Mouse (Mus musculus): ENCODE measurements at regions not wholly inside any gene's neighbourhood (a gene's known extent, or its start where the extent isn't known, plus 50 kb on each side); places are given as distances from the start of the nearest gene placed in this dataset.

DNA sequence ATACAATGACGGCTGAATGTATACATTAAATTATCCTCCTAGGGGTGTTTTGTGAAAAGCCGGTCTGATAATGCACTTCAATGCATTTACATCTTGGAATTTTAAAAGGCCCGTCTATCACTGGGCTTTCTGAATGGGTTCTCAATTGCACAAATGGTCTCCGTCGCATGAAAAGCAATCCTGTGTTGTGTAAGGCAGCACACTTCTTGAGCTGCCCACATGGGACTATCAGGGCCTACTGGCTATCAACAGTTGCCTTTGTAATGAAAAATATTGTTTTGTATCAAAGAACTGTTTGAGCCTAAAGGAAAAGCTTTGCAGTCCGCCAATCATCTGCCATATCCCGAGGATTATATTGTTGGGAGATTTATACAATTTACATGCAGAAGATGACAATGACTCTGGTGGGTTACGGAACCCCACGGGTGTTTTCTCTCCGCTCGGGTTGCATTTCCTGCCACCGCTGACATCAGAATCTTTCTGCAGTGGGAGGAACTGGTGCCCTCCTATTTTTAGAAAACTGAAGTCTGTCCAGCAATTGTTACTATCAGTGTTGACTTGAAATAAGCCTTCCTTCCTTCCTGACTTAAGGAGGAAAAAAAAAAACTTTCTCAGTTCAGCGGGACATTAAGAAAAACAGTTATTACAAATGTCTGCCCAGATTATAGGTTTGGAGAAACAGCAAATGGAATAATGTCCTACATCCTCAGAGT lies 118.7 kb downstream of the Tmem26 start:
- DNase-seq (ENCODE audit: low read depth, low spot score): no peak

GRCm38 (mm10) chr10:68844066-68844465 lies 120.6 kb downstream of the Tmem26 start:
- no peak for DNase-seq (ENCODE audit: low read depth, low spot score)

DNA sequence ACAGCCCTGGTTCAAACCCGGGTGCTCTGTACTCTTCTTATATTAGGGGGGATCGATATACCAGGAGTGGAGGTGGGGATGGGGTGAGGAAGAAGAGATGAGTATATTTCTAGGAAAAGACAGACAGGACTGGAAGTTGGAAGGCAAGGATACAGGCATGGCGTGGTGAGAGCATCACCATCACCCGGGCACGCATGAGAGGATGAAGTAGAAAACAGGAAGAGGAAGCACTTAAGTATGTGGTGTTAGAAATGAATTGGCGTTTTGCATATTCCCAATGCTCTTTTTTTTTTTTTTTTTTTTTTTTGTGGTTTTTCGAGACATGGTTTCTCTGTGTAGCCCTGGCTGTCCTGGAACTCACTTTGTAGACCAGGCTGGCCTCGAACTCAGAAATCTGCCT lies 121.2 kb downstream of the Tmem26 start:
- no peak for DNase-seq (ENCODE audit: low read depth, low spot score)

- no peak for DNase-seq (ENCODE audit: low read depth, low spot score)
These were observed 127.7 kb downstream of the Tmem26 start for GRCm38 (mm10) chr10:68851153-68851552.

DNA sequence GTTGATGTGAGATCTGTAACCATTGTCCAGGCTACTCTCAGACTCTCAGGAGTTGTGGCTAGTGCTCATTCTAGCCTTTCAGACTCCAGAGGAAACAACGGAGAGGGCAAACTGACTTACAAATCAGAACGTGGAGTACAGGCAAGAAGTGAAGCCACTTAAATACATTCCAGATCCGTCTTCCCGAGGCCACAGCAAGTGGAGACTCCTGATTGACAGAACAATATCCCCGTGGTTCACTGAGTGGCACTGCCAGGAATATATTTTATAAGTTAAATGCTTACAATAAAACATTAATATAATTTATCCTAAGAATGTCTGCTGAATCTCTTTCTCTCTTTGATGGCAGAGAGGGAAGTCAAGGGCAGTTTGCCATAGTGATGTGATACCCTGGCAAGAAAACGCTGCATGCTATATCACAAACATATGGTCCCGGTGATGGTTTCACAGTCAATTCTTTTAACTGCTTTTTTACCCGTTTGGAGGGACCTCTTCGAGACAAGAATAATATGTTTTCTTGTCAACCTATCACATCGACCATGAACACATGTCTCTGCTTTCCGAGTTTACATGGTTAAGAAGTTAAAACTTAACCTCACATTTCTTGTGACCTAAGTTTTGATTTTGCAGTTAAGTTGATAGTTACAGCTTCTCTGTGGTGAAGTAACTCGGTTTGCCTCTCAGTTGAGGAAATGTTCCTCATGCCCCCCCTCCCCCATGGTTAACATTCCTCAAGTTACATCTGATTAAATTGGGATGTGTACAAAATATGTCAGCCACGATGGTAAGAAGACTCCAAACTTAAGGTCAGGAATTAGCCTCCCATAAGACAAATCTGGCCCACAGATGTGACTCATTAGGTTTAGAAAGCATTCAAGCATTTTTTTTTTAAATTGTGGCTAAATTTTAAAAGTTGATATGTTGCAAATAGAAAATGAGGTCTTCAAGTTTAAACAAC lies 132.8 kb downstream of the Tmem26 start:
- DNase-seq (ENCODE audit: low read depth, low spot score): no peak

DNA sequence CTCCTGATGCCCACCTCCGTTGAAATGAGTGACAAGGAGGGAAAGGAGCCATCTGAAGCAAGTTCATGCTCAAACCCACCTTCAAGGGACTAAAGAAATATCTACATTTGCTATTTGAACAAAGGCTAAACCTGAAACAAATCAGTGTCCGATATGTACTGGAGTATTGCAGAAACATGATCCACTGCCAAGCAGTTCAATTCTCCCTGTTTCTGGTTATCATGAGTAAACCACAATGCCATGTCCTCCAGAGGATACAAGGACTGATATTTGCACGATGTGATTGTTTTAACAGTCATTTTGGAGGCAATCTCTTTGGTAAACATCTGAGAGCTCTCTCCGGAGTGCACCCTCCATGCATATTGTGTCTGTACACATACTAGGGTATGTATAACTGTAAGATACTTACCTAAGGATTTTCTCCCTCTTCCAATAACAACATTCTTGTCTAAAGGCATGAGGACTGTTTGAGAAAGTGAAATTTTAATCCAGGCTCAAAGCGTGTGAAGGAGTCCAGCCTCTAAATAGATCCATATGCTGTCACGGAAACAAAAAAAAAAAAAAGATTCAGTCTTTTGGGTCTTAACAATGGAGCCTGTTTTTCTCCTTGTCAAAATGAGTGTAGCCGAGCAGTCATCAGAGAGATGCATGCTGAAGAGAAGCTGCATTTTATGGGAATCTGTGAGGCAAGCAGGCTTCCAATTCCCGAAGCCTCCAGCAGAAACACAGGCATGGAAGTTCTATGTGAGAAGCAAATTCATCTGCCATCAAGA lies 141.3 kb downstream of the Tmem26 start:
- peak; percentile 13 for DNase-seq (ENCODE audit: low read depth, low spot score)

DNA sequence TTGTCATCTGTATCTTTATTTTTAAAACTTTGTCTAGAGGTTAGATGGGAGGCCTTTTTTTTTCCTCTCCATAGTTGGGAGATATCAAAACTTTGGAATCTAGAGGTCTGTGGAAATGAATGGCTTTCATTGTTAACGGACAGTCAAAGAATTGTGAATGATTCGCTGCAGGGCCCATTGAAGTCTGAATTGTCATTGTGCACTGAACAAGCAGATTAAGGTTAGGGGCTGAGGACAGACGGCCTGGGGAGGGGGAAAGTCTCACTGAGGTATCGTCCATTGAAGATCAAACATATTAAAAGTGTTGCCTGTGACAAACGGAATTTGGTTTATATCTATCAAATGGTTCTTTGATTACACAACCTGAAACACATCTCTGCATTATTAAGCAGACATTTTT lies 142.3 kb downstream of the Tmem26 start:
- no peak for DNase-seq (ENCODE audit: low read depth, low spot score)

DNA sequence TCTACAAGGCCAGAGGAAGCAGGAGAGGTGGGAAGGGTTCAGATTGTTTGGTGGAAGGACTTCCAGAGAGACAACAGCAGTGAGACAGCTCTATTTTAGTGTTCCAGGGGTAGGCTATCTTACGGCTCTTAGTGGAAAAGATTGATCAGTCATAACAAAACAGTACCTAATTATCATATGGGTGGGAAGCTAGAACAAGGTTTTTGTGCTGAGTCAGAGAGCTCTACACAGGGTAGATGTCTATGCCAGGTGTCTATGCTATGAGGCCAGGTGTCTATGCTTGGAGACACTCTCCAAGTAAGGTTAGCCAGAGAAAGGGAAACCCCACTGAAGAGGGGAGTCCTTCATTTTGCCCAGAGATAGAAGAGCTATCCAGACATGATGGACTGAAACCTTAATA lies 143.9 kb downstream of the Tmem26 start:
- DNase-seq (ENCODE audit: low read depth, low spot score): no peak

DNA sequence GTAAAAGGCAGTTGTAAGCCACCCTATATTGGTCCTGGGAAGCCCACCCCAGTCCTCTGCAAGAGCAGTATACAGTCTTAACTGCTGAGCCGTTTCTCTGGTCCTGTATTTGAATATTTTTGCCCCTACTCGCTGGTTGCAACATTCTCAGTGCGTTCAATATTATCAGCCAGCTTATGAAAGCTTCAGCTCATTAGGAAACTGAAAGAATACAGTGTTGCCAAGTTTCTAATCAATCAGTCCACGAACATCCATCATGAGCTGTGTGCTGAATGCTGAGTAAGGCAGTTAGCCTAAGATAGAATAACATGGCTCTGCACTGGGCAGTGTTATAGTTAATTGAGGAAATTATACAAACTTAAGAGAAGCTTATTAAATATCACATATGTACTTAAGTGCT lies 148.7 kb downstream of the Tmem26 start:
- DNase-seq (ENCODE audit: low read depth, low spot score): peak; percentile 10

DNA sequence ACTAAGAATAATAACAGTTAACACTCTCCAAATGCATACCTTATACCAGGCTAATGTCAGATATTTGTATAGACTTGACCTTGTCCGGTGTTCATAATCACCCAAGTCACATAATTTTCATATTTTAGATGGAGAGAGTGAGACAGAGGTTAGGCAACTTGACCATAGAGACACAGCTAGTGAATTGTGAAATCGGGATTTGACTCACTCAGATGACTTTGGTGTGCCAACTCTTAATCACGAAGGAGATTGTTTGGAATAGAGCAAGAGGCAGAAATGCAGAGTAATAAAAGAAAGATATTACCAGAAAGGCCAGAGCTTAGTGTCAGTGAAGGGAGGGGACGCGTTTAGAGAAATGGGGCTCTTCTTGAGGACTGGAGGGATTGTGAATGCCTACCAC lies 152.2 kb downstream of the Tmem26 start:
- DNase-seq (ENCODE audit: low read depth, low spot score): peak; percentile 53

GRCm38 (mm10) chr10:68893100-68893841 lies 169.8 kb downstream of the Tmem26 start:
- peak; percentile 27 for DNase-seq (ENCODE audit: low read depth, low spot score)

GRCm38 (mm10) chr10:68894121-68894520 lies 170.7 kb downstream of the Tmem26 start:
- no peak for DNase-seq (ENCODE audit: low read depth, low spot score)

GRCm38 (mm10) chr10:68897524-68897923 lies 174.1 kb downstream of the Tmem26 start:
- DNase-seq (ENCODE audit: low read depth, low spot score): peak; percentile 57

- no peak for DNase-seq (ENCODE audit: low read depth, low spot score)
These were observed 177.7 kb downstream of the Tmem26 start for GRCm38 (mm10) chr10:68901168-68901567.

GRCm38 (mm10) chr10:68902670-68903069 lies 179.2 kb downstream of the Tmem26 start:
- peak; percentile 38 for DNase-seq (ENCODE audit: low read depth, low spot score)

DNA sequence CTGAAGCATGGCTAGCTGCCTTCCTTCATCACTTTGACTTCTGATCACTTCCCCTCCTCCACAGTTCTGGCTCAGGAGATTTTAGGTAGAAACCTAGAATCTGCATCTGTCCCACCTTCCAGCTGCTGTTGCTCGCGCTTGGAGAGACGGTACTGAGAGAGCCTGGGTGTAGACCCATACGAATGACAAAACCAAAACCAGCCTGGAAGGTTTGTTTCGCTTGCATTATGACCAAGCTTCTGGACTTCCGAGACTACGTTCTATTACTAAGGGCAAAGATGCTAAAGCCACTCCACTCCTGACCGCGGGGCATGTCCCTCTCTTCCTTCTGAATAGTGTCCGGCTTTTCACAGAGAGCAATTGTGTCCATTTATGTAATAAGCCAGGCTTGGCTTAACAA lies 180.9 kb downstream of the Tmem26 start:
- DNase-seq (ENCODE audit: low read depth, low spot score): no peak

DNA sequence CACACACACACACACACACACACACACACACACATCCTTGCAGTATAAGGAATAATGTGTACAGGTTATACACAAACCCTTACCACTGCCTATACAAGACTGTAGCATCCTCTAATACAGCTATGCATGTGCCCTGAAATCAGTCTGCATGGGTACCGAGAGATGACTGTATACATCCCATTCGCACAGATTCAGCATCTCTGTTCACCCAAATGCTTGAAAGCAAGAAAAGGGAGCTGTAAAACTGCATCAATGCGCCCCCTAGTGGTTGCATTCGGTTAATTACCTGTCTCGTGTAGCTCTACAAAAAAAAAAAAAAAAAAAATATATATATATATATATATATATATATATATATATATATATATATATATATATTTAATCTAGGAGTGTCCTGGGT lies 184.8 kb downstream of the Tmem26 start:
- peak; percentile 39 for DNase-seq (ENCODE audit: low read depth, low spot score)

GRCm38 (mm10) chr10:68909018-68909417 lies 185.6 kb downstream of the Tmem26 start:
- DNase-seq (ENCODE audit: low read depth, low spot score): no peak

DNA sequence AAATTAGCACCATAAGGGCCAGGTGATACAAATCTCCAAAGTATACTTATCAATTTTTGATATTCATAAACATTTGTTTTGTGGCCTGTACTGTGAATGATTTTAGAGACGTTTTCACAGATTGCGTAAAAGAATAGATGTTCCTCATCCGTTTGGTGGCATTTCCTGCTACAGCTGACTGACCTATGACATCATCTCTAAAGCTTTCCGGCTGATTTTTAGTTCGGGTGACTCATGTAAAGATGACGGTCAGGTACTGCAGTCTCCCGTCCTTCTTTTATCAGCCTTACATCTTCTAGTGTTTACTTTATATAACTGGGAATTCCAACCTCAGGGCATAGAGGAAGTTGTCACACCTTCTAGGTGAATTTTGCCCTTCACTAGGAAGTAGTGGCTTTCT lies 192.7 kb downstream of the Tmem26 start:
- no peak for DNase-seq (ENCODE audit: low read depth, low spot score)

- no peak for DNase-seq (ENCODE audit: low read depth, low spot score)
These were observed 212.4 kb downstream of the Tmem26 start for GRCm38 (mm10) chr10:68935843-68936242.

GRCm38 (mm10) chr10:68943239-68943638 lies 208.0 kb upstream of the Rhobtb1 start:
- DNase-seq (ENCODE audit: low read depth, low spot score): no peak

Data from skeletal muscle tissue, adult 2 months (tissue).